Mouse (Mus musculus) frontal cortex, postnatal 10 days (tissue): ENCODE measurements around the gene Hddc2.

ENCODE experiments used
- DNase-seq, 2 experiments: peaks; one replicate each; pipeline ENCODE4 v3.0.0; 2022; ENCODE audit warnings: low spot score in 2 of 2, mixed read lengths in 1 of 2

Gene Hddc2

GRCm38 (mm10) chr10:31312865-31313848, at the start of gene Hddc2:
Gene Hddc2, plus strand, starts transcription at chr10:31313383.
- DNase-seq = peak; percentile 48 to 68

- no peak for DNase-seq
Measured at GRCm38 (mm10) chr10:31272738-31273137, 40.4 kb upstream of the Hddc2 start.

GRCm38 (mm10) chr10:31273171-31273570, 40.0 kb upstream of the Hddc2 start:
- no peak for DNase-seq

GRCm38 (mm10) chr10:31287787-31288186, 25.4 kb upstream of the Hddc2 start:
- DNase-seq = no peak

GRCm38 (mm10) chr10:31288697-31289390, 24.3 kb upstream of the Hddc2 start:
- no peak for DNase-seq

GRCm38 (mm10) chr10:31295705-31296104, 17.5 kb upstream of the Hddc2 start:
- peak in 1 of 2 experiments; percentile 9 for DNase-seq

- no peak for DNase-seq
Measured at GRCm38 (mm10) chr10:31296458-31296857, 16.7 kb upstream of the Hddc2 start.

GRCm38 (mm10) chr10:31297106-31297505, 16.1 kb upstream of the Hddc2 start:
- DNase-seq = no peak

- DNase-seq = no peak
Measured at GRCm38 (mm10) chr10:31298263-31298662, 14.9 kb upstream of the Hddc2 start.

- DNase-seq = peak; percentile 12 to 59
Measured at GRCm38 (mm10) chr10:31298921-31299574, 14.1 kb upstream of the Hddc2 start.

- DNase-seq = no peak
Measured at GRCm38 (mm10) chr10:31300292-31300691, 12.9 kb upstream of the Hddc2 start.

GRCm38 (mm10) chr10:31303446-31303845, 9.7 kb upstream of the Hddc2 start:
- DNase-seq = no peak

- no peak for DNase-seq
Measured at GRCm38 (mm10) chr10:31307024-31307598, 6.1 kb upstream of the Hddc2 start.

GRCm38 (mm10) chr10:31318491-31318890, 5.3 kb downstream of the Hddc2 start:
- DNase-seq = no peak

GRCm38 (mm10) chr10:31329436-31329835, 16.3 kb downstream of the Hddc2 start:
- DNase-seq = no peak

GRCm38 (mm10) chr10:31330286-31330962, 17.2 kb downstream of the Hddc2 start:
- no peak for DNase-seq

GRCm38 (mm10) chr10:31331225-31331775, 18.1 kb downstream of the Hddc2 start:
- peak; percentile 6 to 13 for DNase-seq

GRCm38 (mm10) chr10:31336432-31336831, 23.2 kb downstream of the Hddc2 start:
- DNase-seq = no peak

GRCm38 (mm10) chr10:31346401-31346800, 33.2 kb downstream of the Hddc2 start:
- no peak for DNase-seq

GRCm38 (mm10) chr10:31351056-31351455, 37.9 kb downstream of the Hddc2 start:
- no peak for DNase-seq
